Mouse (Mus musculus): ENCODE measurements around the gene Scnn1a.

Gene Scnn1a

DNA sequence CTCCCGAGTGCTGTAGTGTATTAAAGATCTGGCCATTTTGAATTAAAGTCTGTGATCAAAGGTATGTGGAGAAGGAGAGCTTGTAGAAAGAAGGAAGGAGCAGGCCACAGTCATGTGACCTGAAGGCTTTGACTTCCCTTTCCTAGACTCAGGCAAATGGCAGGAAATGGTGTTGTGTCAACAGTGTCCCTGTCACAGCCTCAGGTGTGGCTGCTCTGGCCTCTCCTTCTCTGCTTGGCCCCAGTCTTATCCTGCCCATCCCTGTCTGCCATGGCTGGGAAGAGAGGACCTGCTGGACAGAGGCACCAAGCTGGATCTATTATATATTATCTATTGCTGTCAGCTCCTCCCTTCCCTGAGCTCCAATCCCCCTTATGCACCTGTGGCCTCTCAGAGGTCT, 25.2 kb downstream of the Scnn1a start:
- no peak for DNase-seq

- DNase-seq, result no peak
These were observed 25.6 kb downstream of the Scnn1a start for GRCm38 (mm10) chr6:125346029-125346428.

GRCm38 (mm10) chr6:125348721-125349574, 28.5 kb downstream of the Scnn1a start, which contains the start of gene Tnfrsf1a:
Tnfrsf1a (plus strand) TSS chr6:125349362.
- no peak for DNase-seq

- no peak for DNase-seq
These were observed 29.2 kb downstream of the Scnn1a start for GRCm38 (mm10) chr6:125349575-125350230.

DNA sequence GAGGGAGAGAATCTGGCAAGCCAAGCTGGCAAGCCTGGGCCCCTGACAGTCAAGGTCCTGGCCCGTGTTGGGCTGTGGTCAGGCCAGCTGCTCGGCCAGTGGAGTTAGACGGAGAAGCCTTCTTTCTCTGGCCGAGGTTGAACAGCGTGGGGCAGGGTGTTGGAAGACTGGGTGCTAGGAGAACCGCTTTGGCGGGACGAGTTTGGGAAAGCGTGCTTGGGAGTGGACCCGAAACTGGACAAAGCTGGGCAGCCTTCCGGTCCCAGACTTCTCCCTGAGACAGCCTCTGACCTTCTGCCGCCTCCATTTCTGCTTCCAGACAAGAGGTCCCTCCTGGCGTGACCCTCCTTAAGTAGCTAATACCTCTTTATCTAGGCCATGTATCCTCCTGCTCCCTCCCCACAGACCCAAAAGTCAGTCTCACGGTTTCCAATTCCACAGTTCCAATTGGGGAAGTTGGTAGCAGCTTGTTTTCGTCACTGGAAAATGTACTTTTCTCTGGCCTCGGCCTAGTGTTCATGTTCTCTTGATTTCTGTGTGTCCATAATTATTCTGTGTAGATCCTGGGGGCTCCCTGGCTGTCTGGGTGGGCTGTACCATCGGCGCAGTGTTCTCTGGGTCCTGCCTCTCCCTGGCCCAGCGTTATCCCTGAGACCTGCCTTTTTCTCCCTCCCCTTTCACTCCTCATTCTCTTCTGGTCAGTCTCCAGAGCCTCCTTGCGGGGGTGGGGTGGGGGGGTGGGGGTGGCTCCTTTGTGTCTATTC, 30.0 kb downstream of the Scnn1a start:
- no peak for DNase-seq

- no peak for DNase-seq
These were observed 30.5 kb downstream of the Scnn1a start for GRCm38 (mm10) chr6:125350995-125351324.

GRCm38 (mm10) chr6:125351368-125352045, 31.0 kb downstream of the Scnn1a start:
- no peak for DNase-seq

DNA sequence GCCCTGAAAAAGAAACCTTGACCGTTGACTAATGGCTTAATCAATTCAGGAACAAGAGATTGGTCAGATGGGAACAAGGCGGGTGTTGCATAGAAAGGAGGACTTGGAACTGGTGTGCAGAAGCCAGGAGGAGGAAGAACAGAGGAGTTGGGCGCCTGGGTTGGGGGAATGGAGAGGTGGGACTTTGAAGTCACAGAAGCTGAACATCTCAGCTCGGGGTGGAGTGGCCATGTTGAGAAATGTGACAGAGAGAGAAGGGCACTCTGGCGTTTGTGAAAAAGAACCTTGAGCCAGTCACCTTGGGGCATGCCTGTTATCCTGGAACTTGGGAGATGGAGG, 31.6 kb downstream of the Scnn1a start:
- no peak for DNase-seq

GRCm38 (mm10) chr6:125352811-125353210, 32.4 kb downstream of the Scnn1a start:
- DNase-seq, result no peak

DNA sequence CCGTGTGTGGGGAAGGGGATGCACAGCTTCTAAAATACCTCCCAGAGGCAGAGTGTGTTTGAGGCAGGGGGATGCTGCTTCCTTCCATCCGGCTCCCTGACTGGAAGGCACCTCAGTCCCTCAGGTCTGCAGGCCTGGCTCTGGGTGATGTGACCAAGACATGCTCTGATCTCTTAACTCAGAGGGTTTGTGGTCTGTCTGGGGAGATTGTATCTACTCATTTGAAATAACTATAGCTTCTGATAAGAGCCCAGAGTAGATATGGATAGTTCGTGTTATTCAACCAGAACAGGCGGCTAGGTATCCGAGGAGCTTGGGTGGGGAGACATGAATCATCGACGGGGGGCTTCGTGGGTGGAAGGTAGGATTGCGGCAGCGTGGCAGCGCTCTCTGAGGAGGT, 32.8 kb downstream of the Scnn1a start:
- no peak for DNase-seq

DNA sequence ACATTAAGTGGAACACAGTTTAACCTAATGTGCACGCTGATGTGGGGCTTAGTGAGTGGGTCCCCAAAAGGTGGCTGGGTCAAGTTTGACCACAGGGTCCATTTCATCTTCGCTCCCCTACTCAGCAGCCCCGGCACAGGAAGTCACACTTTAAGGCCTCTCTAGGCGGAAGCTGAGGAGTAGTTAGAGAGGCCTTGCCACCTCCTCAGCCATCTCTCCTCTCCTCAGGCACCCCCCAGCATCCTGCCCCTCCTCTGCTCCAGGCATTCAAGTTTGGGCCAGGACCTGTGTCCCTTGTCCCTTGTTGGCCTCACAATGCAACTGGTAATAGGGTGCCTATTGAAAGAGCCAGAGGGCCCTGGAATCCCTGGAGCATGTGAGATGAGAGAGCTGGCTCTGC, 33.2 kb downstream of the Scnn1a start:
- DNase-seq, result no peak

GRCm38 (mm10) chr6:125354352-125355151, 34.1 kb downstream of the Scnn1a start:
- no peak for DNase-seq

DNA sequence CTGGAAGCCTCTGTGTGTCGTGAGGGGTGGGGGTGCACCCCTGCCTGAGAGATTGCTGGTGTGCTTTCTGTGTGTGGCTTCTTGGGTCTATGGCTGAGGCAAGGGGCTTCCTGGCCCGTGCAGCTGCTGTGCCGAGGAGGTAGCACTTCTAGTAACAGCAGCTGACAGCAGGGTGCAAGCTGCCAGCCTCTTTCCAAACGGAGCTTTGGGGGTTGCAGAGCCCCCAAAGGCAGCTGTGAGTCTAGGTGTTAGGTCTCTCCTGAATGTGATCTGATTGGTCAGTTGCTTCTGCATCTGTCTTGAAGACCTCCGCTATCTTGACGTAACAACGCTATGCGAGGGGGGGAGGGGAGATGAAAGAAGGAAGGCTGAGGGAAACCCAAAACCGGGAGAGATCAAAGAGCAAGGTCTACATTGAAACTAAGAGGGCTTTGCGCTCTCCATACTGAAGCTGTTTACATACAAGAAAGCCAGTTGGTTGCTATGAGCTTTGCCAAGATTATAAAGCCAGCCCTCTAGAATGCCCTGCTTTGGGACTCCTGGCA, 34.8 kb downstream of the Scnn1a start:
- DNase-seq, result no peak

- DNase-seq, result no peak
These were observed 35.8 kb downstream of the Scnn1a start for GRCm38 (mm10) chr6:125356264-125356663.

DNA sequence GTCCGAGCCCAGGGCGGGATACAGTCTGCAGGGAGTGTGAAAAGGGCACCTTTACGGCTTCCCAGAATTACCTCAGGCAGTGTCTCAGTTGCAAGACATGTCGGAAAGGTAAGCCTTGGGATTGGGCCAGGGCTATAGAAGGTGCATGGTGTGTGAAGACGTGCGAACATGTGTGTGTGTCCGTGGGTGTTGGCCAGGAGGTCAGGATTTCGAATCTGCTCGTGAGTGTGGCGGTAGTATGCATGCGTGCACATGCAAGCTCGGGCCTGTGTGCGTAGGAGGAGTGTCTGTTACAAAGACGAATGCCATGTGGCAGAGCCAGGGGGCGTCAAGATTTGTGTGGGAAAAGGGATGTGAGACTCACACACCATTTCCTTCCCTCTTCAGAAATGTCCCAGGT, 36.9 kb downstream of the Scnn1a start:
- DNase-seq, result no peak

DNA sequence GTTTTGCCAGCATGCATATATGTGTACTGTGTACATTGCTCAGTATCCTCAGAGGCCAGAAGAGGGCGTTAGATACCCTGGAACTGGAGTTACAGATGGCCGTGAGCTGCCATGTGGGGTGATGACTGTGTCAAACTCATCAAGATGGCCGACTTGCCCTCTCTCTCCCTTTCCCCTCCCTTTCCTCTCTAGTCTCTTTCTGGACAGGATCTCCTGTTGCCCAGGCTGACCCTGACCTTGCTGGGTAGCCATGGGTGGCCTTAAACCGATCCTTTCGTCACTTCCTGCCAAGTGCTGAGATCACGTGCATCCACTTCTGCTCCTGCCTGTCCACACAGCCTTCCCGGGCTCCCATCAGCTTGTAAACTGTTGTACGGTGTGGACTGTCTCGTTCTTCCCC, 39.5 kb downstream of the Scnn1a start:
- no peak for DNase-seq

- no peak for DNase-seq
These were observed 40.4 kb downstream of the Scnn1a start for GRCm38 (mm10) chr6:125360846-125361245.

- no peak for DNase-seq
These were observed 41.2 kb downstream of the Scnn1a start for GRCm38 (mm10) chr6:125361467-125362291.

DNA sequence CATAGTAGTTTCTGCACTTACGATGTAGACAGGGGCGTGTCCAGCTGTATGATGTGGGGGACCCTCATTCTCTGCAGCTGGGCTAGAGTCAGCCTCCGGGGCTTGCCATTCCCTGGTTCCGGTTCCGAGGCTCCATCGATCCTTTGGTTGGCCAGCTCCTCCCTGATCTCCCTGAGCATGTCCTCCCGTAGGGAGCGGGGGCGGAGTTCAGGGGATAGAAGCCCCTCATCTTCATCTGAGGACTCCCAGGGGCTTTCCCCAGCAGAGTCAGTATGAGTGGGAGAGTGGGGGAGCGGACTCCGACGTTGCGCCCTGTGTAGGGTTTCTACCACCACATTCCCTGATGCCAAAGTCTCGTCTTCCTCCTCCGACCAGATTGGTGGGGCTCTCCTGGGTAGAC, 42.6 kb downstream of the Scnn1a start:
- no peak for DNase-seq

GRCm38 (mm10) chr6:125363451-125364242, 43.2 kb downstream of the Scnn1a start:
- no peak for DNase-seq
